Mouse (Mus musculus) layer of hippocampus, adult 11-12 months (tissue): ENCODE measurements around the gene Zfp827.
"Not testable (repeated sequence)": the region's sequence is repeated elsewhere in the genome, so short reads cannot be mapped to it uniquely, and the experiment has no call there.

Source experiments
- DNase-seq: peaks from one replicate; pipeline ENCODE4 v3.0.0; 2022; ENCODE audit warnings: low spot score

The Zfp827 gene

GRCm38 (mm10) chr8:79111461-79111860 lies 83.2 kb downstream of the Zfp827 start:
- DNase-seq = no peak

GRCm38 (mm10) chr8:79112480-79112879 lies 84.2 kb downstream of the Zfp827 start:
- no peak for DNase-seq

- no peak for DNase-seq
Observed at GRCm38 (mm10) chr8:79113533-79113932, 85.3 kb downstream of the Zfp827 start.

GRCm38 (mm10) chr8:79114561-79114960 lies 86.3 kb downstream of the Zfp827 start:
- no peak for DNase-seq

GRCm38 (mm10) chr8:79116436-79116835 lies 88.2 kb downstream of the Zfp827 start:
- no peak for DNase-seq

GRCm38 (mm10) chr8:79117711-79118110 lies 89.5 kb downstream of the Zfp827 start:
- DNase-seq = no peak

- no peak for DNase-seq
Observed at GRCm38 (mm10) chr8:79121614-79122013, 93.4 kb downstream of the Zfp827 start.

GRCm38 (mm10) chr8:79124231-79124630 lies 96.0 kb downstream of the Zfp827 start:
- DNase-seq = no peak

GRCm38 (mm10) chr8:79127211-79127816 lies 99.1 kb downstream of the Zfp827 start:
- DNase-seq = no peak

GRCm38 (mm10) chr8:79128534-79128933 lies 100.3 kb downstream of the Zfp827 start:
- not testable (repeated sequence) for DNase-seq

- DNase-seq = no peak
Observed at GRCm38 (mm10) chr8:79139614-79140013, 111.4 kb downstream of the Zfp827 start.

GRCm38 (mm10) chr8:79140981-79141380 lies 112.7 kb downstream of the Zfp827 start:
- peak; percentile 81 for DNase-seq

GRCm38 (mm10) chr8:79141592-79141991 lies 113.4 kb downstream of the Zfp827 start:
- no peak for DNase-seq

- no peak for DNase-seq
Observed at GRCm38 (mm10) chr8:79143729-79144128, 115.5 kb downstream of the Zfp827 start.

GRCm38 (mm10) chr8:79145210-79145609 lies 117.0 kb downstream of the Zfp827 start:
- DNase-seq = no peak

- no peak for DNase-seq
Observed at GRCm38 (mm10) chr8:79145626-79146025, 117.4 kb downstream of the Zfp827 start.

GRCm38 (mm10) chr8:79148799-79149198 lies 120.6 kb downstream of the Zfp827 start:
- no peak for DNase-seq

GRCm38 (mm10) chr8:79149880-79150279 lies 121.6 kb downstream of the Zfp827 start:
- no peak for DNase-seq

GRCm38 (mm10) chr8:79150544-79151192 lies 122.4 kb downstream of the Zfp827 start:
- no peak for DNase-seq

GRCm38 (mm10) chr8:79151644-79152043 lies 123.4 kb downstream of the Zfp827 start:
- DNase-seq = no peak

GRCm38 (mm10) chr8:79153201-79153600 lies 125.0 kb downstream of the Zfp827 start:
- no peak for DNase-seq

GRCm38 (mm10) chr8:79153637-79154036 lies 125.4 kb downstream of the Zfp827 start:
- no peak for DNase-seq

- no peak for DNase-seq
Observed at GRCm38 (mm10) chr8:79155556-79156161, 127.4 kb downstream of the Zfp827 start.
